Mouse (Mus musculus): ENCODE measurements around the gene Lap3.

Lap3 gene

DNA sequence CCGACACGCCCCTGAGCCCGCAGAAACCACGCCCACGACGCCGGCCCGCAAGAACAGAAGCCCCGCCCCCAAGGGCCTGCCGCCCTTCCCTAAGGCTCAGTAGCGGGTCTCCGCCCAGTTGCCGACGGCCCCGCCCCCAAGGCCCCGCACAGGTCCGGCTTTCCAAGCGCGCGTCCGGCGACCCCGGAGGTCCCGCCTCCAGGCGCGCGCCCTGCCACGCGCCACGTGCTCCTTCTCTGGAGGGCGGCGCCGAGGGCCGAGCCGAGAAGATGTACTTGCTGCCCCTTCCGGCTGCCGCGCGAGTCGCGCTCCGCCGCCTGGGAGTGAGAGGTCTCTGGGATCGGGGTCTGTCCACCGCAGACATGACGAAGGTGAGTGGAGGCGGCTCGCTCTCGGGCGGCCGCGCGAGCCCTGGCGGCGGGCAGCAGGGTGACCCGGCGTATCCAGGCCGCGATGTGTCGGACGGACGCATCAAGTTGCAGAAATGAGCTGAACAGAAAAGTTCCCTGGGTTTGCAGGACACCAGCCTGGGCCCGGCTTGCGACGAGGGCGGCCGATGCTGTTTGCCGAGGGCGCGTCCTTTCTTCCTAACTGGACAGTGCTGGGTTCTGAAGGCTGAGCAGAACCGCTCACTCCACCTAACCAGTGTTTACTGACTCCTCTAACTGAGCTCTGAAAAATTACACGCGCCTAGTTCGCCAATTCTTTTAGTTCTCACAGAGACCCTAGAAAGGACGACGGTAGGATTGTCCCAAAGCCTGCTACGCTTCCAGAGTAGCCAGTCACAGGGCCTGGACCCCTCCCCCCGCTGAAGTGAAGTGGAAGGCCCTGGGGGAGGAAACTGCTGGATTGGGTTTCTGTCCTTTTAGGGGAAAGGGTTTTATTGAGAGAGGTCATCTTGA lies at the start of gene Lap3:
Gene Lap3 (plus strand): TSS at position 184 of the 902 bp plus-strand sequence.
- DNase-seq, result peak; percentile 98

DNA sequence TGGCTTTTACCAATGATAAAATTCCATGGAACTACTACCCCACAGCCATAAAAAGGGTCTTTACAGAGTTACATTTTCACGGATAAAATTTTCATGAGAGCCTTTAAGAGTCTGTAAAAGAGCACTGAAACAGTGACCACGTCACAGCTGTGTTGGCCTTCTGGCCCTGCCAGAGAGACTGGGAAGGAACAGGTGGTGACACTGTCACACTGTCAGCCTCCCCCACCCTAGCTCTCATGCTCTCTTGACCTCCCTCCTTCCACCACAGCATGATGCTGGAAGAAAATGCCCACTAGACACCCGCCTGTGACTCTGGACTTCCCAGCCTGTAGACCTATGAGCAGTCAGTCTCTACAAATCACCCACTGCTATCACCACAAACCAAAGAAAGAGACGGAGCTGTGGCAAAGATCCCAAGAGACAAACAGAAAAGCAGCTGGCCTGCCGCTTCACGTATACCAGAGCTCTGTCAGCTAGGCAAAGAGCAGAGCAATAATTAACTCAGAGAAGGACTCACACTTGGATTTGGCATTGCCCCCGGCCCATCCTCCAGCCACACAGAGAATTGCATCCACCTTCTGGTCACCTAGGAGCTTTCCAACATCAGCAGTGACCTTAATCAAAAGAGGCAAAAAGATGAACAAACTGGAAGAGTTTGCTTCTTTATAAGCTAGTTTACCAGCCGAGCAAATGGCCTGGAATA lies 48.9 kb upstream of the Lap3 start:
- no peak for DNase-seq

DNA sequence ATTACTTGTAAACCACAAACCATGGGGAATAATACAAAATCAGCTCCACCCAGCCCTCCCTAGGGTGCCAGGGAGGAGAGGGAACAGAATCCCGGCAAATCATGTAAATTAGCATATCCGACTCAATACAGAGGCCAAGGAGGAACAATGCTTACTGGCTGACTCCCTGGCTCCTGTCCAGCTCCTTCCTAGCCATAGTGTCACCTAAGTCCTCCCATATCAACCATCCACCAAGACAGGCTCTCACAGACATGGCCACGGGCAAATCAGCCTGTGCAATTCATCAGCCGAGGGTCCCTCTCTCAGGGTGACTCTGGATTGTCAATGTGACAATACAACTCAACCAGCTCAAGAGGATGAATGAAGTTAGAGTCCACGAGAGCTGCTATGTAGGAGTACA lies 44.5 kb upstream of the Lap3 start:
- no peak for DNase-seq

DNA sequence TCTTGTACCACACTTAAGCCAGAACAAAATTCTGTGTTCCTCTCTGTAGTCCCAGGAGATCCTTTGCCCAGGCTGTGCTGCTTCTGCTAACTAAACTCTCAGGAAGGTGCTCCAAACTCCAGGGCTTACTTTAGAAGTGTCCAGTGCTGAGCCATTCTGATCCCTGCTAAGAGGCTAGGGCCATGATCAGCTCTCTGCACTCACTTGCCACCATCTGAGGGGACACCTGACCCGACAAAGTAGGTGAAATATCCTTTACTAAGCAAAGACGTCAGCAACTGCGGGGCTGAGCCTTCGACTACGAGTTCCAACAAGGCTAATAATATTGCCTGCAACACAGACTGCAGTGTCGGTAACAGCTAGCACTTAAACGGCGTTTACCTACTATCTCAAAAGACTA lies 44.0 kb upstream of the Lap3 start:
- peak in 1 of 2 experiments; percentile 6 for DNase-seq

DNA sequence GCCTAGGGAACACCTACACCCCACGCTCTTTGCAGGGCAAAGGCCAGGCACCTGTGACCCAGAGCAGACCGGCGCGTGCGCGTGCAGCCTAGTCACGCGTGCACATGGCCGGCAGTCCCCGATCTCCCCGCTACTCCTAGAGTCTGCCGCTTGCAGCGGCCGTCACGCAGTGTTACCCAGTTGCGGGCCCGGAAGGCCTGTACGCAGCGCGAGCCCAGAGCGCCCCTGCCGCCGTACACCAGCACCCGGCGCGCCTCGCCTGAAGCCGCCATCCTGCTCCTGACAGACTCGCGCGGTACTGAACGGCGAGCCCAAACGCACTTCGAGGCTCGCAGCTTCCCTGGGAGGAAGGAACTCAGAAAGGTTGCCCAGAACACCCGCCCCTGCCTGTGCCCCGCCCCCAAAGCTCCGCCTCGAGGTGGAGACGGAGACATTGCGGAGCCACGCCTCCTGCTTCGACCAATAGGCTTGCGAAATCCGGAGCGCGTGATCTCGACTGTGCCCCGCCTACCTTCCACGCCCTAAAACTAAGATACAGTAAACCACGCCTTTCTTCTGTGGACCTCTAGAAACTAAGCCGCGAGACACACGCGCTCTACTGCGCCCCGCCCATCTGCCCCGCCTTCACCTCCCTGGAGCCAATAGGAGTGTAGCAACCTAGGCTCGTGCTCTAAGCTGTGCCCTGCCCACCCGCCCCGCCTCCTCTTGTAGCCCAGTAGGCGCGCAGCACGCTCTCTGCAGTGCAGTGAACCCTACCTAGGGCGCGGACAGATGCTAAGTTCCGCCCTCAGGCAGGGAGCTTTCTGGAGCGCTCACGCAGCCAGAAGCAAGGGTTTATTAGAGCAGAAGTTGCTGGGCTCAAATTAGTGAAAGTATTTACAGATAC lies 43.1 kb upstream of the Lap3 start, which contains the start of gene Qdpr:
Gene Qdpr (minus strand): TSS at position 406 of the 886 bp plus-strand sequence.
- DNase-seq, result peak; percentile 96 to 97

DNA sequence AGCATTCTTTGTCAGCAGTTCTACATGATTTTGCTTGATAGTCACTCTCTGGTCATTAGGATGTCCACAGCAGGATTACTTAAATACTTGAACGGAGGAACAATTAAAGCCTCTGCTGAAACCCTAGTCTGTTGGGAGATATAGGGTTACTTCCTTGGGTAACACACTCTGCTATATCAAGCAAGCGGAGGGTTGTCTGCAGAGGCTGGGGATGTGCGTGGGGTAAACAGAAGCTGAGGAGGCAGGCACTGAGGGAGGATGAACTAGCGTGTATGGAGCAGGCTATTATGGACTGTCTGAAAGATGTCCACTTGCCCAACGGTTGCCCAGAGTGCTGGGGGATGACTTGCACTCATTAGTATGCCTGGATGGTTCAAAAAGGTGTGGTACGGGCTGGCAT lies 39.7 kb upstream of the Lap3 start, which contains the start of gene Clrn2:
Gene Clrn2 (plus strand): TSS at position 301 of the 400 bp plus-strand sequence.
- no peak for DNase-seq

DNA sequence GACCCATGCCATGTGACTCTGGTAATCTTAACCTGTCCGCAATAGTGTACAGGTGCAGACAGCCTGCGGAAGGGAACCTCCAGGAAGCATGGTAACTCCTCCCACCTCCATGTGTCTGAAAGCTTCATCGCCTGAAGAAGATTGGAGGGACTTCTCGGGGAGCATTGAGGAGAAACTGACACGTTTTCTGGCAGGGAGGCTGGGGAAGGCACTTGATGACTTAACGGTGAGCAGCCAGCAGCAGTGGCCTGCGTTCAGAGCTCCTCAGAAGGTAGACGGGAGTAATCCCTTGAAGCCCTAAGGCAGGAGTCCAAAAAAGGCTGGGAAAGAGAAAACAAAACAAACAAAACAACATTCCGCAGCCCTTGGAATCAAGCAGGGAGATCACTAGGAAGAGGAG lies 38.7 kb upstream of the Lap3 start:
- no peak for DNase-seq

DNA sequence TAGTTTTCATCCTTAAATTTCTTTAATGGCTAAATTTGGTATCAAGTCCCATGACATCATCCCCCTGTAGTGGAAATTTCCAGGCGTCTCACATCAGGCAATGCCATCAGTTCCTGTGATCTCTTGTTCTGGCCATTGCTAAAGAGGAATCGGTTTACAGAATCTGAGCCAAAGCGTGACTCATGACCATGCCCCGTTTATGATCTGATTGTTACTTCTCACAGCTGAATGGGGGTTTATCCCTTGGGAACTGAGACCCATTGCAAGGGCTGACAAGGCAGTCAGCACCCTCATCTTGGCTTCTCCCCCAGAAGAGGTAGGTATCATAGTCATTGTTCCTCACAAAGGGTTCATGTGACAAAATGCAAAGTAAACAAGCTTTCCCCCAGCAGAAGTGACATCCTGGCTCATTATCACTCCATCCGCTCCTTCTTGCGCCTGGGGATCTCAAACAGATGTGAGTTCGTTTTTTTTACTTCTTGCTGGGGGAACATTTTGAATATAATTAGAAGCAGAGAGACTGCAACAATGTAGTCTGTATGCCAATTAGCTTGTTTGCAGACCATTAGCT lies 20.2 kb upstream of the Lap3 start:
- DNase-seq, result no peak

DNA sequence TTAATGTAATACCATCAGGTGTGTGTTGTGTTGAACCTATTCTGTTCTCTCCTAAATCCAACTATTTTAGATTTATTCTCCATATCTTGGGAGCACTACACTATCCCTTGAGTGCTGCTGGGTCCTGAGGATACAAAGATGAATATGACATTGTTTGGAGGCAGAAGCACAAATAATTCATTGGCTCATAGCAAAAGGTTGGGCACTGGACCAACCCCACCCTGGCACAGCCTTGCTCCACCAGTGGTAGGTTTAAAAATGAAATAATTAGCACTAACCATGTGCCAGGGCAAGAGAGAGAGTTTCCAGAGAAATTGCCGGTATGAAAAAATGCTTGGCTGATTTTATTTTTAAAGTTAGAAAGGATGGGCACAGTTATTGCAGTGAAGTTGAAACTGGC lies 19.7 kb upstream of the Lap3 start:
- DNase-seq, result no peak

DNA sequence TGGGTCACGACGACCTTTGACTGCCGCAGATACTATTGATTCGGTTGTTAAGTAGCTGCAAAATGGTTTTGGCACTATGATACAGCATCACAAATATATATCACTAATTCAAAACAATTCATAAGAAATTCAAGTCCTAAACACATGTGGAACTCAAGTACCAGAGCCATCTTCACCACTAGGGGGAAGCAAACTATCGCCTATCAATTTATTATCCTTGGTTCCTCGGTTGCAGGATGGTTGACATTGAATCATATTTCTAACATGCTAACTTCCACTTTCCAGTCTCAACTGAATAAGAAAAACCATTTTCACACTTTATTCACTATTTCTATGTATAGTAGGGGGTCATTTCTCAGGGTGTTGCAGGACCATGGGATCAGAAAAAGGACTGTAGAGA lies 19.0 kb upstream of the Lap3 start:
- peak; percentile 61 to 67 for DNase-seq

DNA sequence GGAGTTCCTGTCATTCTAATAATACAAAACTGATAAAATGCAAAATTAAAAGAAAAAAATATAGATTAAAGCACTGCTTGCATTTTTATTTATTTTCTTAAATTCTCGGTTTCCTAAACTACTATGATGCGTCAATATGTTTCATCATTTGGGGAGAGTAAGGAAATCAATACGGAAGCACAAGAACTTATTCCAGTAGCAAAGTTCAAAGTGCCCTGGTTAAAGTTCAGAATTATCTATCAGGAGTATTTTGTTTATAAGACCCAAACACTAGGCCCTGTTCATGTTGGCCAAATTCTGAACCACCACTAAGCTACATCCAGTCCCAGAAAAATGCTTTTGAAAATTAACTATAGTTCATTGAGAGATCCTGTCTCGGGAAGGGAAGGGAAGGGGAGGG lies 18.4 kb upstream of the Lap3 start:
- no peak for DNase-seq

DNA sequence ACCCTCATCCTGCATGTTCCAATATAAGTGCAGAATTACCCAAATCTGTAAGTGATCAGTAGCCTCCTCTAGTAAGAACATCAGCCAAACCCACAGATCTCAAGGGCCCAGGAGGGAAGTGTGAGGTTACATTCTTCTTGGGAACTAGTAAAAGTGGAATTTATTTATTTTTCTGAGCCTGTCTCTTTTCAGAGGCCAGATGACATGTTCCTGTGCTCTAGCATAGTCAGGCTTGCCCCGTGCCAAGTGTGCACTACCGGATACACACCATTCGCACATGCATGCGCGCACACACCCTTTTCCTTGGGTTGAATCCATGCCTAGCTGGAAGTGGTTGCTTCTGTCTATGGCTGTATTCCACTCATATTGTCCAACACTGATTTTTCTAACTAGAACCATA lies 17.4 kb upstream of the Lap3 start:
- DNase-seq, result no peak

DNA sequence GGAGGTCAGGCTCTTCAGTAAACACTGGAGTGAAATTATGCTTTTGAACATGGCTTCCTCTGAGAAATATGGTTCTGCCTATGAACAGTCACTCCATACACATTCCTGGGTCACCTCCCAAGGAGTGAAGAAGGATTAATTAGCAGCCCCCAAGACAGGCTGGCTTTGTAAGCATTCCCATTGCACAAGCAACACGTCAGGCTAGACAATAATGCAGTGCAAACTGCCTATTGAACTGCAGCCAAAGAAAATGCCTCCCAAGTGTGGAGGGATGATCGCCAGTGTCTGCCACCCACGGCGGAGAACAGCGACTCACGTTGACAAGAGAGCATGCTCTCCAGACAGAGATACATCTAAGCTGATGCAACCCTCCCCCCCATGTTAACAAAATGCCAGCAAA lies 16.9 kb upstream of the Lap3 start:
- no peak for DNase-seq

DNA sequence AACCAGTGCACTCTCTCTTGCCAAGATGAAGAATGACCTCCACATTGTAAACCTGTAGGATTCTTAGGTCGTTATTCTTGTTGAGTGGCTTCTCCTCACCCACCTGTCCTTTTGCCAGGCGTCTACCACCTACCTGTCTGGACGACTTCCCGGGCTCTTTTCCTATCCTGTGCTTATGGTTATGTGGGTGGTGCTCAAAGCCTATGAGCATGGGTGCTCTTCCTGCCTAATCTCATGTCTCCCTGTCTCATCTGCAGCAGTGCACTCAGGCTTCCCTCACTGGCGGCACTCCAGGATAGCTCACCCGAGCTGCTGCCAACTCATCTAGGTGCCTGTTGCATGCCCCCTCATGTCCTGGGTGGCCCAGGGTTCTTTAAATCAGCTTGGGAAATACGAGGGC lies 15.6 kb upstream of the Lap3 start:
- no peak for DNase-seq

DNA sequence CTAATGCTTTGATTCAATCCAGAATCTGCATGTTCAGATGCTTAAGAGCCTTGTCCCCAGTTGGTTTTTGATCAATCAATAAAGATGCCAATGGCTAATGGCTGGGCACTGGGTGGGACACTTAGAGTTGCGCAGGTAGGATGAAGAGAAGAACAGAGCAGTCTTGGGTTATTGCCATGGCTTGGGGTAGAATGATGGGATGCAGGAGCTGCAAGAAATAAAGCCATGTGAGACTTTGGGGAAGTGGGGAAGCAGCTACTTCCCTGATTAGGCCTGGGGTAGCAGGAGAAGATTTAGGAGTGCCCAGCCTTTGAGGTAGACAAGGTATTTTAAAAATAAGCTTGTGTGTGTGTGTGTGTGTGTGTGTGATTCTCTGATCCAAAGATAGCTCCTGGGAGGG lies 13.1 kb upstream of the Lap3 start:
- DNase-seq, result no peak

DNA sequence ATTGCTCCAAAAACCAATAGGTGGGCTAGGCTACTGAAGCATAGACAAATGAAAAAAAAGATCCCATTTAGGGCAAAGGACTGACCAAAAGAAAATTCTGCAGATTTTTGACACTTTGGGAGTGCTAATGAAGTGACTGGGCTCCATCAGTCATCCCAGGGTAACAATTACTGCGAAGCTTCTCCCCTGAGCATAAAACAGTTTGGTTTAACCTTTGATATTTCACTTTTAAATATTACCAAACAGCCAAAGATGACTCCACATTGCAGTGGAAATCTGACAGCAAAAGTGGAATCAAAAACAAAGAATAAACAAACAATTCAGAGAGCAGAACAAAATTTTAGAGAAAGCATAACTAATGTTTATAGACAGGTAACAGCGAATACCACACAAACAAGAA lies 12.0 kb upstream of the Lap3 start:
- DNase-seq, result no peak

DNA sequence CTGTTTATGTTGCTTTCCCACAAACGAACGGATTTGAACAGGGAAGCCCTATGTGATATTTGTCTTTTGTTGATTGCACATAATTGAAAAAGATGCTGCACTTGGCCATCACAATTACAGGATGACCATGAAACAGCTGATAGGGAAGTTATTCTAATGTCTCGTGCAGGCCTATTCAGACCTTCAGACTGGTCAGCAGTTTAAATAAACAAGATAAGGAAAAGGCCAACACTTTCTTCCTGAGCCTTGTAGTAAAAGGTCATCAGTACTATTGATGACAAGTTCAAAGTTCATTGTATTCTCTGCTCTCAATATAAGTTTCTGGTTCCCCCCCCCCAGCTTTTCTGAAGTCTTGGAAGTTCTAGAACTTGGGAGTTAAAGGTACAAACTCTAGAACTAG lies 10.6 kb upstream of the Lap3 start:
- DNase-seq, result no peak

DNA sequence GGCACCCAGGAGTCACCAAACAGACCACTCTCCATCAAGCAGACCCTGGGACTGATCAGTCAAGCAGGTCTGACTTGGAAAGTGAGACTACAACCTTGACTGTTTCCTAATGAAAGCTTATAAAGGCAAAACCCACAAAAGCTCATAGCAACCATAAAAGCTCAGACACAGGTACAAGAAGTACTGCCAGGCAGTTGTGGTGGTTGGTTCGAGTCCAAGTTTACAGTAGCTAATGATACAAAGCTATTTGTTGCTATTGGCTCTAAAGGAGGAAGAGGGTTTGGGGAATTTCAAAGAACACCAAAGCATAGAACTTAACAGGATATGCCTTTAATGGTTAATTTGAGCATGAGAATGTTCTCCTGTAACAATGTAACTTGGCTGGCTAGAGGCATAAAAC lies 9.5 kb upstream of the Lap3 start:
- no peak for DNase-seq

DNA sequence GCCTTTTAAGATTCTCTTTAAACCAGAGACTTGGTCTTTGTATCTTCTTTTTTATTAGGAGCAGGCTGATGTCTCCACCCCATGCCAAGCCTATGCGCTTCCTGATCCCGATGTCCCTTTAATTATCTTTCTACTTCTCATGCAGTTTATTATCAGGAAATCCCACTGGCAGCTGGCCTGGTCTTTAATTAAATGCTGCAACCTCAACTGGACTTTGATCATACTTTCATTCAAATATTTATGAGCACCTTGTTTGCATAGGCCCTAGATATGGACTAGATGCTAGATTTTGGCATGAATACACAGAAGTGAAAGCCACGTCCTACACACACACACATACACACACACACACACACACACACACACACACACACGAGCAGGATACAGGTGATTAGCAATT lies 1.4 kb upstream of the Lap3 start:
- DNase-seq, result no peak

DNA sequence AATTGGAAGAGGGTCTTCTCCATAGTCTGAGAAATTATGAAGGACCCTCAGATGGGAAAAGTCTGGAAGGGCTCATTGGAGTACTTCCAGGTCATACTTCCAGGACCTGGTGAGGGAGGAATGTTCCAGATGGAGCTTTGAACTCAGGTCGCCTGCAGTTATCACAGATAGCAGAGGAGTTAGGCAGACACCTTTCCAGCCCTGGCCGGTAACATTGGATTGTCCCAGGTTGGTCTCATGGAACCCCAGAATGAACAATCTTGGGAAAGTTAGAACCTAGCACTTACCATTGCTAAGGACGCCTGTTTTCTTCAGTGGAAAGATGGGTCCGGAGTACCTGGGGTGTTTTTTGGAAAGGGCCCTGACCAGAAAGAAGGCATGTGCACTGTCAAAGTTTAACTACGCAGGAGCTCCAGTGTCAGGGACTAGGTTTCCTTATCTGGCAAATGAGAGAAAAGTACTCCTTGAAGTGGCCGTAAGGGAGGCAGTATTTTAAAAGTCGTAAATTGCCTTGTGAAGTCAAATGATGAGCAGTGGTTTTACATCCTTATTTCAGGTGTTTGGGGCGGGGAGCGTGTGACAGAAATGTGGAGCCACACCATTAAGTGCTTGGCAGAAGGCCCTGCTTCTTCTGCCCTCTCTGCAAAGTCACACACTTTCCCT lies 1.1 kb downstream of the Lap3 start:
- DNase-seq, result peak in 1 of 2 experiments; percentile 7

DNA sequence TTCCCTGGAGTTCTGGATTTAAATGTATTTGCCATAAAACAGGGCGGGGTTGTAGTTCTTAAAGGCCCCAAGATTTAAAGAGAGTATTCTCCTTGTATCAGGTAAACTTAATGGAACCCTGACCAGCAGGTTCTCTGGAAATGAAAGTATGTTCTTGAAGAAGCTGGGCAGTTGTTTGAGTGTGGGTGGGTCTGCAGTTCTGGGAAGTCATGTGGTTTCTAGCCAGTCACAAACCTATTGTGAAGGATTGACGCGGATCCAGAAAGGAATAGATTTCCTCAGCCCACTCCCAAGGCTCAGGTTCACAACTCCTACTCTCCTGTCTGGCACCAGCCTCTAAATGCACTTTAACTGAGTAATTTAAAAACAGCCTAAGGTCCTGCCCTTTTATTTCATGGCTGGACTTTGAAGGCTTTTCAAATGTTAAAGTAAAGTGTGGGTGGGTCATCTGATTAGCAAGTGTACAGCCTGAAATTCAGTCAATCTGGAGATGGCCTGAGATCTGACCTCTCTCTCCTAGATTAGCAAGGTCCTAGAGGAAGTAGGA lies 2.3 kb downstream of the Lap3 start:
- no peak for DNase-seq

DNA sequence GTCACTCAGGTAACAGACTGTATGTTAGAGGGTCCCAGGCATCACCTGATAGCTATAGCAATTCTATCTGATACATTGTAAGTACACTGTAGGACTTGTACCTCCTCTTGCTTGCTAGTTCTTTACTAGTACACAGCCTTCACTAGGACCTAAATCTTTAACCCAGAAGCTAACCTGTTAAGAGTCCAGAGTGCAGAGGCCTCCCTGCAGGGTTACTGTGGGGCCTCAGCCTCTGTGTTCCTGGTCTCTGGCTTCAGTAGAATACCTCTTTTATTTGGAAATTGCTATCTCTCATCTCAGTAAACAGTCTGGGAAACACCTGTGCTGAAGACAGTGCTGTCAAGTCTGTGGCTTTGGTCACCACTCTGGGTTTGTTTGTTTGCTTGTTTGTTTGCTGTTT lies 2.9 kb downstream of the Lap3 start:
- DNase-seq, result no peak
